Mouse (Mus musculus) ovary, adult 18-20 months (tissue): Measurements from ENCODE around the gene Rsph14.

Source experiments
- DNase-seq: peaks from one replicate; pipeline ENCODE4 v3.0.0; 2022; ENCODE audit warnings: low spot score, mixed read lengths

The Rsph14 gene

DNA sequence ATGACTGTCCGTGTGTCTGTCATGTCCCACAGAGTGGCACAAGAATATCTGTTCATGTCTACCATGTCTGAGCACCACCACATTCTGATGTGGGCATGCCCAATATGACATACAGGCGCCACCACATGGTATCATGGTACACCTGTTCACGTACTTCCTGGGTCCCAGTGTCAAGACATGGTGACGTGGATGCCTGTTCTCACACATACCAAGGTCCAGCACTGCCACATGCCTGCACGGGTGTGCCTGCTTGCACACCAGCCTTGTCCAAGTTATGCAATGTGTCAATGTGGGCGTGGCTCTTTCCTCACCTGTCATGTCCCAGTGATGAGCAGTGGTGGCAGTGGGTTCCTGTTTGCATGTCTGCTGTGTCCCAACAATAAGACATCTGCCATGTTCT, 99.9 kb downstream of the Rsph14 start:
- no peak for DNase-seq

DNA sequence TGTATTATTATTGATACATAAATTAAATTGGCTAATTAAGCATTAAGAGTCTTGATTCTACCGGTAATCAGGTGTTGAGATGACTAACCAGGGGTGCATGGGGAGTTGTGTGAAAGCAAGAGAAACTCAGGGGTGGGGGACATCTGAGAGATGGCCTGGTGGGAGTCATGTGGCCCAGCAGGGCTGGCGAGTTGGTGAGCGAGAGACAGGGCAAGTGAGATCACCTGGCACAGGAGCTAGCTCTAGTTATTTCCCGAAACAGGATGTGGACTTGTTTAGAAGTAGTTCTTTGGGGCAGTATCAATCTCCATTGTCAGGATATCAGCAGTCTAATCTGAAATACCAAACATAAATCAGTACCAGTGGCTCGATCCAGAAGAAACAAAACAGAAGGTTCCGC, 100.8 kb downstream of the Rsph14 start:
- DNase-seq, result no peak

DNA sequence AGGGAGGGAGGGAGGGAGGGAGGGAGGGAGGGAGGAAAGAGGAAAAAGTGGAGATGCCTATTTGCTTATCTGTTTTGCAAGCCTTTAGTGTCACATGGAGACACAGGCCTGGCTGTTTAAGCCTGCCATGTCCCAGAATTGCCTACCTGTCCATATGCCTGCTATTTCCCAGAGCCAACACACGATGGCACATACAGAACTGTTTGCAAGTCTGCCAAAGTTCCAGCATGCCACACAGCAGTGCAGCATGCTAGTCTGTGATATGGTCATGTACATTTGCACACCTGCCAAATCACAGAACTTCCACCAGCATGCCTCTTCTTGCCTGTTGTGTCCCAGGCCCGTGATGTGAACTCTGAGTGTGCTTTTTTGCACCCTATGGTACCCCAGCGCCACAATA, 101.8 kb downstream of the Rsph14 start:
- DNase-seq, result no peak

DNA sequence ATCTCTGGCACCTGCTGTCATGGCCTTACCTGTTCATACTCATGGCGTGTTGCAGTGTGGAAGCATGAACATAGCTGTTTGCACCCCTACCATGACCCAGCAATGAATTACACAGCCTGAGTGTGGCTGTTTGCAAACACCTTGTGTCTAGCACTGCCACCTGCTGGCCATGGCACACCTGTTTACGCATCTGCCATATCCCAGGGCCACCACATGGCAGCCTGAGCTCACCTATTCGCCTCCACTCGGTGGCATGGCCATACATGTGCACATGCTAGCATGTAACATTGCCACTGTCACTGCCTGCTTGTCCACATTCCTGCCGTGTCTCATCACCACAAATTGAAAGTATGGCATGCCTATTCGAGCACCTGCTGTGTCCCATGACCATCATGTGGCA, 102.8 kb downstream of the Rsph14 start:
- no peak for DNase-seq

DNA sequence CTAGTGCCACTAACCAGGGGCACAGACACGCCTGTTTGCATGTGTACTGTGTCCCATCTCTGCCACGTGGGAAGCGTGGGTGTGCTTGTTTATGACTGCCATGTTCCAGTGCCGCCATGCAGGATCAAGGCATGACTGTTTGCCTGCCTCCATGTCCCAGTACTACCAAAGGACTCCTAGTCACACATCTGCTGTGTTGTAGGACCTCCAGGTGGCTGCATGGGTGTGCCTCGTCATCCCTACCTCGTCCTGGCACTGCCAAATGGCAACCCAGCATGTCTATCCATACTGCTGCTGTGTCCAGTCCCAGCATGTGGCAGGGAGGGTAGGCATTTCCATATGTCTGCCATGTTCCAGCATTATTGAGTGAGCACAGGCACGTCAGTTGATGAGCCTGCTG, 104.1 kb downstream of the Rsph14 start:
- no peak for DNase-seq

DNA sequence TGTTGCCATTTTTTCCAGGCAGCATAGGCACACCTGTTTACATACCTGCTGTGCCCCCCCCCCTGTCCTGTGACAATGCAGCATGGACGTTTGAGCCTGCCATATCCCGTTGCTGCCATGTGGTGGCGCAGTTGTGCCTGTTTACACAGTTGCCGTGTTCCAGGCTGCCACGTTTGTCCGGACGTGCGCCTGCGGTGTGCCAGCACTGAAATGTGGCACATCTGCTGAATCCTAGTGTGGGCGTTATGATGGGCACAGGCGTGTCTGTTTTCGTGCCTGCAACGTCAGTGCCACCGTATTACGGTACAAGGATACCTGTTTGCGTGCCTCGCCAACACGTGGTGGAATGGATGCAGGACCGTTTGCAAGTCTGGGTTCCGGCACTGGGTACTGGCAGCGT, 107.1 kb downstream of the Rsph14 start:
- DNase-seq, result no peak

DNA sequence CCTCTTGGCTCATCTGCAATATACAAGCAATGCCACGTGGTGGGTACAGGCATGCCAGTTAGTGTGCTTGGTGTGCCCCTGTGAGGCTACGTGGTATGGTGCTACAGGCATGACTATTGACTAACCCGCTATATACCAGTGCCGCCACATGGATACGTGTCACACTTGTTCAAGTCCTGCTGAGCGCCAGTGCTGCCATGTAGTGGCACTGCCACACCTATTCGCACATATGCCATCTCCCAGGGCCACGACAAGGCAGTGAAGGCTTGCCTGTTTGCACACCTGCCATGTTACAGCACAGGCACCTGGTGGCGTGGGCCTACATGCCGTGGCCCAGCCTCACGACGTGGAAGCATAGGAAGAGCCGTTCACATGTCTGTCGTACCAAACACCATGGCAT, 108.1 kb downstream of the Rsph14 start:
- no peak for DNase-seq

DNA sequence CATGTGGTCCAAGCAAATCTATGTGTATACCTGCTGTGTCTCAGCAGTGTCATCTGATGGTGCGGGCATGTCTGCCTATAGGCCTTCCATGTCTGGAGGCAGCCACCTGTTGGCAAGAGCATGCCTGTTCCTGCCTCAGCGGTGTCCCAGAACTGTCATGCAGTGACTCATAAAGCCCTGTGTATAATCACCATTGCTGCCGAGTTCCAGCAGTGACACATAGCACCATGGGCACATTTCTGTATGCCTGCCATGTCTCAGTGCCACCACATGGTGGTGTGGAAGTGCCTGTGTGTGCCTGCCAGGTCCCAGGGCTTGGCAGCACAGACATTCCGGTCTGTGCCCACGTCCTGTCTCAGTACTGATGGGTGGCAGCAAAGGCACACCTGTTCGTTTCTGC, 109.6 kb downstream of the Rsph14 start:
- DNase-seq, result peak; percentile 21

DNA sequence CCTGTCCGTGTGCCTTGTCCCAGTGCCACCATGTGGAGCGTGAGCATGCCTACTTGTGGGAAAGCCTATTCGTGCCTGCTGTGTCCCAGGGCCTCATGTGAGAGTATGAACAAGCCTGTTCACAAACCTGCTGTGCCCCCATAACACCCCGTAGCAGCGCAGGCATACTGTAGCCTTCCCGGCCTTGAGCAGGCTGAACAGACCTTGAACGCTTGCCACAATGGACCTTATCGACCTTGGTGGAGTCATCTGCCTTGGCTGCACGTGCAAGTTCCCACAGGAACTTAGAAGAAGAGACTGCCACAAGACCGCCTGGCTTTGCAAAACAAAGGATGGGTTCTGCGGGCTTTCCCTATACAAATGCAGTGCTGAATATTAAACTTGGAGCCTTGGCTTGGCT, 110.8 kb downstream of the Rsph14 start:
- peak; percentile 76 for DNase-seq

DNA sequence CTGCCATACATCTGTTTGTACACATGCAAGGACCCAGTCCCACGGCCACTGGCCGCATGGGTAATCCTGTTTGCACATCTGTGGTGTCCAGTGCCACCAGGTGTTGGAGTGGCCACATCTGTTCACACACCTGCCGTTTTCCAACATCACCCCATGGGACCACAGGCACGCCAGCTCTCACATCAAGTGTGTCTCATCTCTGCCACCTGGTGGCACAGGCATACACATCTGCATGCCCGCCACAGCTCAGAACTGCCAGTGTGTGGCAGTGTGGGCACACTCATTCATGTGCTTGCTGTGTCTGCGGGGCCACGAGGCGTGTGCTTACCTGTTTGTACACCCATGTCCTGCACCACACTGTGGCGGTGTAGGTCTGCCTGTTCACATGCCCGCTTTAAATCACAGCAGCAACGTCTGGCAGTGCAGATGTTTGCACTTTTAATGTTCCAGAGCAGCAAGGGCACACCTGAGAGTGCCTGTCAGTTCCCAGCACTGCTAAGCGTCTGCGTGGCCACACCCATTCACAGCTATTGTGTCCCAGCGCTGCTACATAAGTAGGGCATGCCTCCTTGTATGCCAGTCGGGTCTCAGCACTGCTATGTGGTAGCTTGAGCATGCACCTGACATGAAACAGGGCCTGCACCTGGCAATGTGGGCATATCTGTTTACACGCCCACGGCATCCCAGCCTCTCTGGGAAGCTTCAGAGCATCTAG, 111.4 kb downstream of the Rsph14 start:
- peak; percentile 65 for DNase-seq

DNA sequence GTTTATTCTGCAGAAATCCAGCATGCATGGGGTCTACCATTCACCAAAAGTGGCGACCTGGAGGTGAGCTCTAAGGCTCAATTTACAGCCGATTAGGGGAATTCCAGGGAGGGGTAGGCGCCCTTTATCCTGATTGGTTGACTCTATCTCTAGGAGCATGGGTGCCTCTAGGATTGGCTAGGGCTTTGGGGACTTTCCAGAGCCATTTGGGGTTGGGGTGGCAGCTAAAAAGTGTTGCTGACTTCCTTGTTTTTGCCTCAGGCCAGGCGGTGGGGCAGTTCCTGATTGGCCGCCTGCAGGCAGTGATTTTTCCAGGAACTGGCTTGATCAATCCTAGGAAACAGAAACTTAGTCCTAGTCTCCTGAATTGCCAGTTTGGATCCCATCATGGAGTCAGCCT, 113.1 kb downstream of the Rsph14 start:
- no peak for DNase-seq

DNA sequence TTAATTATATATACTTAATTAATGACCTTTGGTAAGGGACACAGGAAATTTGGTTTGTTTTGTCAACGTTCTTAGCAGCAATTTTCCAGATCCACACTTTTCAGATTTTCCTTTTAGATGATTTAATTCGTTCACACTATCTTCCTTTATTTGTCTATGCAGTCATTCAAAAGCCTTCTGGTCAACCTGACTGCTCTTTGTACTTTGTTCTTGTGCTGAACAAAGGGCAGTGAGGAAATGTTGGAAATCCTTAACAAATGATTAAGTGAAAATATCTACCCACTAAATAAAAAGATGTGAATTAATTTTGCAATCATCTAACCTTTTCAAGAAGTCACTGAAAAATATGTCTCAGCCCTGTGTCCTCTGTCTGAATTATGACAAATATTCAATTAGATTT, 124.0 kb downstream of the Rsph14 start:
- DNase-seq, result no peak
